Mouse (Mus musculus): ENCODE measurements around the gene Tssc4.

Tssc4 gene

GRCm38 (mm10) chr7:143038174-143038931 is 30.7 kb upstream of the Tssc4 start:
- no peaks in the 10 kb centered on the region for H3K36me3 ChIP-seq (ENCODE audit: control insufficient read depth, insufficient read depth, low read length, poor library complexity, severe bottlenecking)
- DNase-seq (ENCODE audit: low read depth, low spot score), result peak; percentile 90
- H3K27me3 ChIP-seq (ENCODE audit: control insufficient read depth, insufficient read depth, low read length, poor library complexity, severe bottlenecking), result no peaks in the 10 kb centered on the region

- Histone ChIP-seq H3K27me3 (ENCODE audit: control insufficient read depth, insufficient read depth, low read length, poor library complexity, severe bottlenecking) (no peaks in the 10 kb centered on the region), H3K36me3 (ENCODE audit: control insufficient read depth, insufficient read depth, low read length, poor library complexity, severe bottlenecking) (no peaks in the 10 kb centered on the region)
- DNase-seq (ENCODE audit: low read depth, low spot score), result no peak
Measured at GRCm38 (mm10) chr7:143040561-143040960, 28.5 kb upstream of the Tssc4 start.

GRCm38 (mm10) chr7:143041138-143041822 is 27.8 kb upstream of the Tssc4 start:
- Histone ChIP-seq H3K27me3 (ENCODE audit: control insufficient read depth, insufficient read depth, low read length, poor library complexity, severe bottlenecking) (no peaks in the 10 kb centered on the region), H3K36me3 (ENCODE audit: control insufficient read depth, insufficient read depth, low read length, poor library complexity, severe bottlenecking) (no peaks in the 10 kb centered on the region)
- DNase-seq (ENCODE audit: low read depth, low spot score), result no peak

GRCm38 (mm10) chr7:143042089-143042488 is 27.0 kb upstream of the Tssc4 start:
- Histone ChIP-seq H3K36me3 (ENCODE audit: control insufficient read depth, insufficient read depth, low read length, poor library complexity, severe bottlenecking) (no peaks in the 10 kb centered on the region), H3K27me3 (ENCODE audit: control insufficient read depth, insufficient read depth, low read length, poor library complexity, severe bottlenecking) (no peaks in the 10 kb centered on the region)
- no peak for DNase-seq (ENCODE audit: low read depth, low spot score)

- Histone ChIP-seq H3K27me3 (ENCODE audit: control insufficient read depth, insufficient read depth, low read length, poor library complexity, severe bottlenecking) (no peaks in the 10 kb centered on the region), H3K36me3 (ENCODE audit: control insufficient read depth, insufficient read depth, low read length, poor library complexity, severe bottlenecking) (no peaks in the 10 kb centered on the region)
- DNase-seq (ENCODE audit: low read depth, low spot score), result no peak
Measured at GRCm38 (mm10) chr7:143042897-143043300, 26.1 kb upstream of the Tssc4 start.

- Histone ChIP-seq H3K27me3 (ENCODE audit: control insufficient read depth, insufficient read depth, low read length, poor library complexity, severe bottlenecking) (no peaks in the 10 kb centered on the region), H3K36me3 (ENCODE audit: control insufficient read depth, insufficient read depth, low read length, poor library complexity, severe bottlenecking) (no peaks in the 10 kb centered on the region)
- no peak for DNase-seq (ENCODE audit: low read depth, low spot score)
Measured at GRCm38 (mm10) chr7:143044049-143044825, 24.8 kb upstream of the Tssc4 start.

- Histone ChIP-seq H3K36me3 (ENCODE audit: control insufficient read depth, insufficient read depth, low read length, poor library complexity, severe bottlenecking) (no peaks in the 10 kb centered on the region), H3K27me3 (ENCODE audit: control insufficient read depth, insufficient read depth, low read length, poor library complexity, severe bottlenecking) (no peaks in the 10 kb centered on the region)
- peak; percentile 53 for DNase-seq (ENCODE audit: low read depth, low spot score)
Measured at GRCm38 (mm10) chr7:143044826-143045206, 24.2 kb upstream of the Tssc4 start.

GRCm38 (mm10) chr7:143046358-143046757 is 22.7 kb upstream of the Tssc4 start:
- no peaks in the 10 kb centered on the region for H3K36me3 ChIP-seq (ENCODE audit: control insufficient read depth, insufficient read depth, low read length, poor library complexity, severe bottlenecking)
- no peaks in the 10 kb centered on the region for H3K27me3 ChIP-seq (ENCODE audit: control insufficient read depth, insufficient read depth, low read length, poor library complexity, severe bottlenecking)
- peak; percentile 79 for DNase-seq (ENCODE audit: low read depth, low spot score)

GRCm38 (mm10) chr7:143049331-143049730 is 19.7 kb upstream of the Tssc4 start:
- DNase-seq (ENCODE audit: low read depth, low spot score), result no peak
- Histone ChIP-seq H3K36me3 (ENCODE audit: control insufficient read depth, insufficient read depth, low read length, poor library complexity, severe bottlenecking) (no peaks in the 10 kb centered on the region), H3K27me3 (ENCODE audit: control insufficient read depth, insufficient read depth, low read length, poor library complexity, severe bottlenecking) (no peaks in the 10 kb centered on the region)

- Histone ChIP-seq H3K36me3 (ENCODE audit: control insufficient read depth, insufficient read depth, low read length, poor library complexity, severe bottlenecking) (no peaks in the 10 kb centered on the region), H3K27me3 (ENCODE audit: control insufficient read depth, insufficient read depth, low read length, poor library complexity, severe bottlenecking) (no peaks in the 10 kb centered on the region)
- DNase-seq (ENCODE audit: low read depth, low spot score), result peak; percentile 47
Measured at GRCm38 (mm10) chr7:143049841-143050816, 18.9 kb upstream of the Tssc4 start.

GRCm38 (mm10) chr7:143051316-143051715 is 17.7 kb upstream of the Tssc4 start:
- no peaks in the 10 kb centered on the region for H3K27me3 ChIP-seq (ENCODE audit: control insufficient read depth, insufficient read depth, low read length, poor library complexity, severe bottlenecking)
- DNase-seq (ENCODE audit: low read depth, low spot score), result no peak
- no peaks in the 10 kb centered on the region for H3K36me3 ChIP-seq (ENCODE audit: control insufficient read depth, insufficient read depth, low read length, poor library complexity, severe bottlenecking)

GRCm38 (mm10) chr7:143052626-143053007 is 16.4 kb upstream of the Tssc4 start, which contains the start of gene Cd81:
TSS of gene Cd81 (plus strand) at chr7:143052739.
- peak; percentile 80 for DNase-seq (ENCODE audit: low read depth, low spot score)
- H3K36me3 ChIP-seq (ENCODE audit: control insufficient read depth, insufficient read depth, low read length, poor library complexity, severe bottlenecking), result no peaks in the 10 kb centered on the region; the same call in 1 of the 2 replicates

GRCm38 (mm10) chr7:143053008-143053899 is 15.8 kb upstream of the Tssc4 start:
- no peaks in the 10 kb centered on the region for H3K27me3 ChIP-seq (ENCODE audit: control insufficient read depth, insufficient read depth, low read length, poor library complexity, severe bottlenecking)
- DNase-seq (ENCODE audit: low read depth, low spot score), result peak; percentile 62
- no peaks in the 10 kb centered on the region; the same call in 1 of the 2 replicates for H3K36me3 ChIP-seq (ENCODE audit: control insufficient read depth, insufficient read depth, low read length, poor library complexity, severe bottlenecking)

More at GRCm38 (mm10) chr7:143052626-143053007, 16.4 kb upstream of the Tssc4 start, which contains the start of gene Cd81:
- H3K27me3 ChIP-seq (ENCODE audit: control insufficient read depth, insufficient read depth, low read length, poor library complexity, severe bottlenecking), result no peaks in the 10 kb centered on the region

All from splenic B cell, adult 2 months (primary cell).